Mouse (Mus musculus): ENCODE results near the gene Vti1a.

Vti1a gene

GRCm38 (mm10) chr19:55456325-55457091 is 140.4 kb downstream of the Vti1a start:
- DNase-seq (ENCODE audit: low spot score in 2 of 2): no peak

- no peak for DNase-seq (ENCODE audit: low spot score in 2 of 2)
Measured at GRCm38 (mm10) chr19:55461963-55462362, 145.9 kb downstream of the Vti1a start.

- no peak for DNase-seq (ENCODE audit: low spot score in 2 of 2)
Measured at GRCm38 (mm10) chr19:55463670-55464069, 147.6 kb downstream of the Vti1a start.

GRCm38 (mm10) chr19:55469301-55470051 is 153.4 kb downstream of the Vti1a start:
- no peak for DNase-seq (ENCODE audit: low spot score in 2 of 2)

GRCm38 (mm10) chr19:55472582-55472981 is 156.5 kb downstream of the Vti1a start:
- no peak for DNase-seq (ENCODE audit: low spot score in 2 of 2)

- no peak for DNase-seq (ENCODE audit: low spot score in 2 of 2)
Measured at GRCm38 (mm10) chr19:55474225-55474624, 158.1 kb downstream of the Vti1a start.

GRCm38 (mm10) chr19:55480526-55480925 is 164.4 kb downstream of the Vti1a start:
- no peak for DNase-seq (ENCODE audit: low spot score in 2 of 2)

- DNase-seq (ENCODE audit: low spot score in 2 of 2): no peak
Measured at GRCm38 (mm10) chr19:55481308-55481707, 165.2 kb downstream of the Vti1a start.

- DNase-seq (ENCODE audit: low spot score in 2 of 2): no peak
Measured at GRCm38 (mm10) chr19:55483526-55483925, 167.4 kb downstream of the Vti1a start.

GRCm38 (mm10) chr19:55484559-55484958 is 168.5 kb downstream of the Vti1a start:
- no peak for DNase-seq (ENCODE audit: low spot score in 2 of 2)

GRCm38 (mm10) chr19:55486473-55486872 is 170.4 kb downstream of the Vti1a start:
- DNase-seq (ENCODE audit: low spot score in 2 of 2): no peak

GRCm38 (mm10) chr19:55491126-55492076 is 175.3 kb downstream of the Vti1a start:
- DNase-seq (ENCODE audit: low spot score in 2 of 2): no peak

- DNase-seq (ENCODE audit: low spot score in 2 of 2): no peak
Measured at GRCm38 (mm10) chr19:55496333-55496732, 180.2 kb downstream of the Vti1a start.

- no peak for DNase-seq (ENCODE audit: low spot score in 2 of 2)
Measured at GRCm38 (mm10) chr19:55499179-55499863, 183.2 kb downstream of the Vti1a start.

GRCm38 (mm10) chr19:55501985-55502384 is 185.9 kb downstream of the Vti1a start:
- no peak for DNase-seq (ENCODE audit: low spot score in 2 of 2)

GRCm38 (mm10) chr19:55503771-55504170 is 187.7 kb downstream of the Vti1a start:
- no peak for DNase-seq (ENCODE audit: low spot score in 2 of 2)

GRCm38 (mm10) chr19:55507748-55508147 is 191.7 kb downstream of the Vti1a start:
- no peak for DNase-seq (ENCODE audit: low spot score in 2 of 2)

GRCm38 (mm10) chr19:55508239-55508638 is 192.1 kb downstream of the Vti1a start:
- DNase-seq (ENCODE audit: low spot score in 2 of 2): no peak

GRCm38 (mm10) chr19:55508965-55509364 is 192.9 kb downstream of the Vti1a start:
- DNase-seq (ENCODE audit: low spot score in 2 of 2): no peak

- DNase-seq (ENCODE audit: low spot score in 2 of 2): no peak
Measured at GRCm38 (mm10) chr19:55509618-55510017, 193.5 kb downstream of the Vti1a start.

- DNase-seq (ENCODE audit: low spot score in 2 of 2): no peak
Measured at GRCm38 (mm10) chr19:55513941-55514340, 197.8 kb downstream of the Vti1a start.
